14 mouse cellular contexts compared by ENCODE assay signal in the genomic region with DNA sequence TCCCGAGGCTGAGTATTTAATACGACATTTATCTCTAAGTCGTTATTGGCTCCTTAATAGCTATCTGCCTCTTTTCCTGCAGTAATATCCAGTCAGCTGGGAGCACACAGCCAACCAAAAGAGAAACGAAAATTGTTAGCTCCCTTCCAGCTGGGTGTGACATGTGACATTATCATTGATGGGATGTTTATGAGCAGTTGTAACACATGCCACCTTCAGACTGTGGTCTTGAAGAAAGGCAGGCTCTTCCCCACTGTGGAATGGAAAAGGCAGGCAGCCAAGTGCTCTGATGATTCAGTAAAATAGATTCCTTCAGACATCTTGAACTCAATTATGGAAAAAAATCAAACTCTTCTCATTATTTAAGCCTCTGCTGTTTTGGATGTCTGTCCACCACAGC. TPM values are rescaled to one million over a fixed set of nuclear protein-coding genes. Genes with fewer than 3 reads are reported as not detected.
DNase-seq lines count a peak whose midpoint lies in the region; ATAC-seq and TF ChIP-seq lines count a peak whose summit lies in the region.
"Had no signal": no experiment of that assay in that cellular context is flagged by ENCODE, and none has a peak within 500 bp of the region (broad histone marks: within the 10 kb centered on the region; RNA-seq: fewer than 3 reads in every experiment).

No protein-coding gene starts in this region.

- H3K27me3 ChIP-seq in hindbrain, postnatal 0 days (ENCODE audit: insufficient read depth, low read length) = no peaks in the 10 kb centered on the region
- no peaks in the 10 kb centered on the region for H3K27me3 ChIP-seq in hindbrain, embryonic 12.5 days
- H3K27me3 ChIP-seq in forebrain, embryonic 14.5 days (replicated peaks; ENCODE audit: control insufficient read depth, insufficient read depth, low read length) = no peaks in the 10 kb centered on the region
- H3K27me3 ChIP-seq: limb, embryonic 13.5 days had no signal

- ATAC-seq in hindbrain, postnatal 0 days = no peak; the same call in 1 of the 2 replicates
- ATAC-seq in hindbrain, embryonic 12.5 days (ENCODE audit: low FRiP score) = no peak
- ATAC-seq in forebrain, embryonic 14.5 days = no peak

- no peak overlapping the region for H3K27ac ChIP-seq in hindbrain, postnatal 0 days
- H3K27ac ChIP-seq in hindbrain, embryonic 12.5 days = no peak overlapping the region
- peak overlapping the region; percentile 82; the same call in 1 of the 2 replicates for H3K27ac ChIP-seq in forebrain, embryonic 14.5 days (ENCODE audit: low read depth, low read length)
- H3K27ac ChIP-seq: limb, embryonic 13.5 days had no signal

- peak; percentile 38 for DNase-seq in hindbrain, postnatal 0 days (ENCODE audit: low spot score)
- DNase-seq in urinary bladder, postnatal 14 days (ENCODE audit: low spot score) = peak; percentile 12
- no peak for DNase-seq in urinary bladder, adult 2 months (ENCODE audit: low spot score)
- DNase-seq in forebrain, embryonic 14.5 days (ENCODE audit: low spot score) = peak; percentile 59
- peak; percentile 18 for DNase-seq in skeletal muscle tissue, adult 2 months (ENCODE audit: low read depth, low spot score)
- DNase-seq in spleen, postnatal 36 days (ENCODE audit: low spot score in 2 of 2) = no peak
- DNase-seq in T-cell, adult 2 months (ENCODE audit: low spot score) = no peak
- DNase-seq: adrenal gland, postnatal 10 days; cerebellum, adult 8-10 months; thymus, postnatal 4 days had no signal

- no peak overlapping the region for H3K9ac ChIP-seq in hindbrain, postnatal 0 days (replicated peaks; ENCODE audit: low read length)
- H3K9ac ChIP-seq in hindbrain, embryonic 12.5 days = no peak overlapping the region
- no peak overlapping the region for H3K9ac ChIP-seq in forebrain, embryonic 14.5 days (ENCODE audit: low read length)

- no peaks in the 10 kb centered on the region for H3K36me3 ChIP-seq in hindbrain, postnatal 0 days (ENCODE audit: insufficient read depth, low read length)
- H3K36me3 ChIP-seq in hindbrain, embryonic 12.5 days = no peaks in the 10 kb centered on the region
- no peaks in the 10 kb centered on the region for H3K36me3 ChIP-seq in forebrain, embryonic 14.5 days (ENCODE audit: control insufficient read depth, insufficient read depth, low read length)
- H3K36me3 ChIP-seq: limb, embryonic 13.5 days had no signal

- WGBS in hindbrain, postnatal 0 days = 53% methylated on average over 4 of the region's 4 CpGs
- 76% methylated on average over 4 of the region's 4 CpGs for WGBS in hindbrain, embryonic 12.5 days
- WGBS in forebrain, embryonic 14.5 days = 61% methylated on average over 4 of the region's 4 CpGs

- no peaks in the 10 kb centered on the region for H3K9me3 ChIP-seq in hindbrain, postnatal 0 days (ENCODE audit: low read length)
- no peaks in the 10 kb centered on the region for H3K9me3 ChIP-seq in hindbrain, embryonic 12.5 days (replicated peaks)
- H3K9me3 ChIP-seq in forebrain, embryonic 14.5 days (replicated peaks; ENCODE audit: control insufficient read depth, low read length) = no peaks in the 10 kb centered on the region
- H3K9me3 ChIP-seq: limb, embryonic 13.5 days had no signal

- no peak overlapping the region for H3K4me2 ChIP-seq in hindbrain, postnatal 0 days (ENCODE audit: low read depth, low read length)
- H3K4me2 ChIP-seq in hindbrain, embryonic 12.5 days (replicated peaks) = no peak overlapping the region
- H3K4me2 ChIP-seq in forebrain, embryonic 14.5 days (ENCODE audit: low read length) = no peak overlapping the region
- H3K4me2 ChIP-seq: midbrain, embryonic 11.5 days had no signal

- no peaks in the 10 kb centered on the region; the same call in 1 of the 2 replicates for H3K4me1 ChIP-seq in hindbrain, postnatal 0 days (ENCODE audit: insufficient read depth, low read length)
- peaks cover 12% of the 10 kb centered on the region for H3K4me1 ChIP-seq in hindbrain, embryonic 12.5 days
- H3K4me1 ChIP-seq in forebrain, embryonic 14.5 days (ENCODE audit: control insufficient read depth, insufficient read depth, low read length) = peaks cover 10% of the 10 kb centered on the region; the same call in 1 of the 2 replicates

- no peak for TF ChIP-seq CTCF in hindbrain, postnatal 0 days (IDR thresholded peaks at IDR 0.05; ENCODE audit: low read depth)

- H3K4me3 ChIP-seq in hindbrain, postnatal 0 days (ENCODE audit: low read length) = no peak overlapping the region
- H3K4me3 ChIP-seq in hindbrain, embryonic 12.5 days = no peak overlapping the region
- no peak overlapping the region for H3K4me3 ChIP-seq in forebrain, embryonic 14.5 days (ENCODE audit: low read depth, low read length)
- H3K4me3 ChIP-seq: limb, embryonic 13.5 days had no signal

RNA-seq across cellular contexts. Expression of gene Fyn, which starts 46.5 kb away (rescaled TPM):
- 120 and 121 TPM in 2 replicates for total RNA-seq in hindbrain, postnatal 0 days (2014; rRNA removed)
- 94.9 and 95.2 TPM in 2 replicates for polyA plus RNA-seq in hindbrain, postnatal 0 days (2015; fragmentation: Nextera tagmentation; extraction: Ambion mirVana)
- polyA plus RNA-seq in hindbrain, embryonic 12.5 days (2016; fragmentation: Nextera tagmentation; extraction: Ambion mirVana) = 64.8 and 67.9 TPM in 2 replicates
- 20.6 and 23.3 TPM in 2 replicates for polyA plus RNA-seq in urinary bladder, adult 2 months (2012; rRNA removed)
- polyA plus RNA-seq in forebrain, embryonic 14.5 days (2014; fragmentation: Nextera tagmentation; extraction: Ambion mirVana) = 79.1 and 85.0 TPM in 2 replicates
- total RNA-seq: MEL had no signal

Comparison
In these comparisons a context has a peak if more than half of its experiments do, and no peak if none do; other contexts are left out.
1. DNase-seq: peak in hindbrain, postnatal 0 days (single experiment), urinary bladder, postnatal 14 days (single experiment), forebrain, embryonic 14.5 days (single experiment) and skeletal muscle tissue, adult 2 months (single experiment); none in urinary bladder, adult 2 months (single experiment), spleen, postnatal 36 days (0 of 2) and T-cell, adult 2 months (single experiment).